Mouse (Mus musculus): ENCODE results near the gene Tcaim. TPM values are rescaled to one million over a fixed set of nuclear protein-coding genes. Genes with fewer than 3 reads are reported as not detected.
A peak's percentile ranks its signal among the peaks of the same experiment; 100 is the strongest.

Gene Tcaim
- polyA plus RNA-seq (2012; rRNA removed): 2.0 and 2.2 TPM in 2 replicates

DNA sequence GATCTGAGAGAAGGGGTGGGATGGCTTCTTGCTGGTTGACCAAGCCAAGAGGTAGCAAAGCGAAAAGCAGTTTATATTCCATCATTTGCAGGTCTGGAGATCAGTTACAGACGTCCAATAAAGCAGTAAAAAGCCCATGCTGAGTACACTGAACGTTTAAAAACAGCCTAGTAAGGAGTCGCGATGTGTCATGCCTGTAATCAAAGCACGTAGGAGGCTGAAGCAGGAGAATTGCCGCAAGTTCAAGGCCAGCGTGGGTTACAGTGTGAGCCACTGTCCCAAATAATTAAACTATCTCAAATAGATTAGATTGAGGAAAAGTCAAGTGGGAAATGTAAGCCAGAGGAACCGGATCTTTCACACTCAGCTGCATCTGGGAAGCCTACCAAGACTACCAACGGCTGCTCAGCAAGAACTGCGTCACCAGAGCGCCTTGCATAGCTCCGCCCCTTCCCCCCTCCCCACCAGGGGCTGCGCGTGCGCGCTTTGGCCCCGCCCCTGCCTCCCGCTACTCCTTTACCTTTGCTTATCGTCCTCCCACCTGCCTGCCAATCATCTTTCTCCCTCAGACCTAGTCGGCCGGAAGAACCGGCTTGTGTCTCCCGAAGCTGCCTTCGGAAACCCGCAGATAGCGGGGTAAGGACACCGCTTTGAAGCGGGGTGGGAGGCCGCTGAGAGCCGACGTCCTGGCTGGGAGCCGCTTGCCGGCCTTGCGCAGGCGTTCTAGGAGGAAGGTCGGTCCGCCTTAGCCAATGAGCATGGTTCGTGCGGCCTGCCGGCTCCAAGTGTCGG, at the start of gene Tcaim:
Gene Tcaim, plus strand, starts transcription at position 487 of the 792 bp plus-strand sequence.
- DNase-seq (ENCODE audit: low read depth, low spot score): peak; percentile 68
- WGBS: 3% methylated on average over 42 of the region's 42 CpGs

DNA sequence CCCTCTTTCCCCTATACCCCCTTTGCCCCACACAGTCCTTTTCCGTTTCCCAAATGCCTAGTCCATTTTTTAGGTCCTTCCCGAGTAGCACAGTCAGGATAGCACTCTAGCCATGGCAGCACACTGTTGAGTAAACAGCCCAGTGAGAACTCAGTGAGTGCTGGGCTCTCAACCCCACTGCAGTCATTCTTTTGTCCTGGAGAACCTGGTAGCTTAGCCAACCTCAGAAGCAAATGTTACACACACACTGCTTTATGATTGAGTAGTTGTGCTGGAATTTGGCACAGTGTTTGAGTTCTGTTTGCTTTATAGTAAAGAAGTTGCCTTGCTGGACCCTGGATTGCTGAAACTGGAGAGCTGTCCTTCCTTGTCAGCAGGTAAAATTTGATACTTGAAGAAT, 47.7 kb upstream of the Tcaim start:
- DNase-seq (ENCODE audit: low read depth, low spot score): no peak
- 39% methylated on average over 2 of the region's 2 CpGs for WGBS

DNA sequence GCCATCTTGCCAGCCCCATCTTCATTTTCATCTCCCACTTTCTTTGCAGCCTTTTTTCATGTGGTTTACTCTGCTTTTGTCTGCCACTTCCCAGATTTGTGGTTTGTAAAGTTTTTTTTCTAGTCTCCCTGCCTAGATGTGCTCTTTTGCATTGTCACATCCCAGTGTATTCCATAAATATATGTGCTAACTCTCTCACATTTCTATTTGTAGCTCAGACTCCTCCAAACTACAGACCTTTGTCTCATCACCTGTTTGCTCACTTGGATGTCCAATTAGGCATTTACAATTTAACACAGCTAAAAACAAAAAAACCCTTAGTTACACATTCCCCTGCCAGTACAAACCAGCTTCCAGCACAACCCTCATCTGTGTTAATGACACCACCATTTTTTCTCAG, 45.2 kb upstream of the Tcaim start:
- no peak for DNase-seq (ENCODE audit: low read depth, low spot score)

DNA sequence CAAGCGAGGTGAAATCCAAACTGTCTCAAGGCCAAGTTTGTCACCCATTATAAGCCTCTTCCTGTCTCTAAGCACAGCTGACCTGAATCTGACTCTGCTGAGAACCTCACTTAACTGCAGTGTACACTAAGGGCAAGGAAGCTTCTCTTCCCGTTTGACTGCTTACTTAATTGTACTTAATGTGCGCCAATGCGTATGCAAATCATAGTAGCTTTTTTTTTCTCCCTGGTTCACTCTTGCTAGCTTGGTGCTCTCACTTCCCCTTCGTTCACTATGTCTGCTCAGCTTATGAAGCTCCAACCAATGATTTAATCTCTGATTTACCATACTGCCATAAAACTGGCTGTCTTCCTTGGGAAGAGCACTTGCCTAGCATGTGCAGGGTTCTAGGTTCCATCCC, 20.1 kb upstream of the Tcaim start:
- WGBS: 51% methylated on average over 5 of the region's 5 CpGs
- DNase-seq (ENCODE audit: low read depth, low spot score): no peak

- no peak for DNase-seq (ENCODE audit: low read depth, low spot score)
- WGBS: 90% methylated on average over 1 of the region's 1 CpGs
These were observed 18.8 kb upstream of the Tcaim start for GRCm38 (mm10) chr9:122786534-122786933.

DNA sequence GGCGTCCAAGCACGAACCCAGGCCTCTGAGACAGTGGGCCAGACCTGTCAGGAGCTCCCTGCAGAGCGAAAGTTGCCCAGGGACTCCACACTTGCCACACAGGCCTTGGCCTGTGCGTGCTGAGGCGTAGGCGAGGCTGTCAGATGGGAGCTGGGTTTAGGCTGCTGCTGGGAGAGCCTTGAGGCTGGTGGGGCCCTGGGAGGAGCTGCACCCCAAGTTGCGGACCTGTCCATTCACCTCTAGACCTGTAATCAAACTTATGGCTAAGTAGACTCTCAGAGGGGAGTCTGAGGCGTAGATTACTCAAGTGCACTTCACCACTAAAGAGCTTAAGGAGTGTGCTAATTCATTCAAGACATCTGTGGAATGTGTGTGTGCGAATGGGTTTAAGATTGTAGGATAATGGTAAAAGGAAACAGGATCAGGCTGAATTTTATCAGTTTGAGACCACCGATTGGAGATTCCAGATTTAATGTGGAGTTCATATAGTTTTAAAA, 554 bp downstream of the Tcaim start:
- peak; percentile 13 for DNase-seq (ENCODE audit: low read depth, low spot score)
- 10% methylated on average over 10 of the region's 10 CpGs for WGBS

GRCm38 (mm10) chr9:122807186-122807585, 1.8 kb downstream of the Tcaim start:
- DNase-seq (ENCODE audit: low read depth, low spot score): no peak
- WGBS: 92% methylated on average over 2 of the region's 2 CpGs

GRCm38 (mm10) chr9:122810212-122810611, 4.9 kb downstream of the Tcaim start:
- WGBS: 91% methylated on average over 3 of the region's 3 CpGs

GRCm38 (mm10) chr9:122812386-122812785, 7.0 kb downstream of the Tcaim start:
- no peak for DNase-seq (ENCODE audit: low read depth, low spot score)
- WGBS: 90% methylated on average over 5 of the region's 5 CpGs

More at GRCm38 (mm10) chr9:122810212-122810611, 4.9 kb downstream of the Tcaim start:
- no peak for DNase-seq (ENCODE audit: low read depth, low spot score)

DNA sequence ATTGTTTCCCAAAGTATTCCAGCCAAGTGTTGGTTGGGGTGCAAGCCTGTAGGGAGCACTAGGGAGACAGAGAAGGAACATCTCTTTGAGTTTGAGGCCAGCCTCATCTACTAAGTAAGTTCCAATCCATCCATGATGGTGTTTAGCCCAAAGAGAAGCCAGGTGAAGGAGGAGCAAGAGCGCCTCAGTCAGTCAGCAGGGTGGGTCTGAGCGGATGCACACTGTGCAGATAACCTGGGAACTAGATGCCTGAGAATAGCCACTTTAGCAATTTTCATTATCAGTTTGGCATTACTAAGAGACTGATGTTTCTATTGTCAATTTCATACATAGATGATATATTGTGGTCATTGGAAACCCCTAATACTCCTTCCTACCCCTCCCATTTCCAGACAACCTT, 9.4 kb downstream of the Tcaim start:
- no peak for DNase-seq (ENCODE audit: low read depth, low spot score)
- WGBS: 93% methylated on average over 2 of the region's 2 CpGs

GRCm38 (mm10) chr9:122815239-122815851, 10.0 kb downstream of the Tcaim start:
- 50% methylated on average over 4 of the region's 4 CpGs for WGBS
- DNase-seq (ENCODE audit: low read depth, low spot score): no peak

GRCm38 (mm10) chr9:122823374-122824017, 18.2 kb downstream of the Tcaim start:
- DNase-seq (ENCODE audit: low read depth, low spot score): peak; percentile 67
- 28% methylated on average over 5 of the region's 5 CpGs for WGBS

- WGBS: 52% methylated on average over 4 of the region's 4 CpGs
- DNase-seq (ENCODE audit: low read depth, low spot score): no peak
These were observed 21.4 kb downstream of the Tcaim start for GRCm38 (mm10) chr9:122826743-122827142.

DNA sequence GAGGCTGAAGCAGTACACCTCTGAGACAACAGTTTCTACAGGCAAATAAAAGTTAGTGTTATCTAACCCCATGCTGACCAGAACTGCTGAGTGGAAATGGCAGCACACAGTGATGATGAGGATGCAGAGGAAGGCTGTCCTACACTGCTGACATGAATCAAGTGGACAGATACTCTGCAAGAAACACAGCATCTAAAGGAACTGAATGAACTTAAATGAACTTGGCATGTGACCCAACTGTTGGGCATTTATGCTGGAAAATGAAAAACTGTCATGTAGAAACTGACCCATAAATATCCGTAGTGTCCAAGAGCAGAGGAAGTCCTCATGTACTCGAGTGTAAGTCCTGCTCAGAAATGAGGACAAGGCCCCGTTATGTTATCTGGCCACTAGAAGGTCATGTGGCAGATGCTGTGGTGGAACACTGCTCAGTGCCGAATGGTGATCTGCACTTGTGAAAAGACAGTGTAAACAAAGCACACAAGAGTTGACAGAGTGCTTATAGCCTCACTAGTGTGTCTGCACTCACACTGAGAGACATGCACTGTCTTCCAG, 24.6 kb downstream of the Tcaim start:
- 70% methylated on average over 4 of the region's 4 CpGs for WGBS

GRCm38 (mm10) chr9:122836126-122836525, 30.8 kb downstream of the Tcaim start:
- no peak for DNase-seq (ENCODE audit: low read depth, low spot score)
- 24% methylated on average over 9 of the region's 9 CpGs for WGBS

More for the DNA sequence above, 24.6 kb downstream of the Tcaim start:
- no peak for DNase-seq (ENCODE audit: low read depth, low spot score)

DNA sequence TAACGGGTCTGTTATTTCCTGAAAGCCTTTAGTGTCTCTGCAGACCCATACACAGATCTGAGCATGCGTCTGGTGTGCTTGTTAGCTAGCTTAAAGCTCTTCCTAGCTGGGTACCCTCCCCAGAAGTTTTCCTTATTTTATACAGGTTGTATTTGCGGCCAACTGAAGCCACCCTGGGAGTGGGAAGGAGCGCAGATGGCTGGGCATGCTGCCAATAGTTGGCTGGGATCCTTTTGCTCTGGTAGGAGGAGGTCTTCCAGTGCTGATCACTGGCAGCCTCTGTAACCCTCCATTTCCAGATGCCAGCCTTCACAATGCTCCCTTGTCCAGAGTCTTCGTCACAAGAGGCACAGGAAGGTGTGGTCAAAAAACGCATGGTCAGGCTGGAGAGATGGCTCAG, 31.5 kb downstream of the Tcaim start:
- no peak for DNase-seq (ENCODE audit: low read depth, low spot score)
- 10% methylated on average over 6 of the region's 6 CpGs for WGBS

GRCm38 (mm10) chr9:122837216-122837615, 31.9 kb downstream of the Tcaim start:
- WGBS: 52% methylated on average over 4 of the region's 4 CpGs
- no peak for DNase-seq (ENCODE audit: low read depth, low spot score)

GRCm38 (mm10) chr9:122837680-122838079, 32.3 kb downstream of the Tcaim start:
- WGBS: 34% methylated on average over 16 of the region's 16 CpGs
- no peak for DNase-seq (ENCODE audit: low read depth, low spot score)

DNA sequence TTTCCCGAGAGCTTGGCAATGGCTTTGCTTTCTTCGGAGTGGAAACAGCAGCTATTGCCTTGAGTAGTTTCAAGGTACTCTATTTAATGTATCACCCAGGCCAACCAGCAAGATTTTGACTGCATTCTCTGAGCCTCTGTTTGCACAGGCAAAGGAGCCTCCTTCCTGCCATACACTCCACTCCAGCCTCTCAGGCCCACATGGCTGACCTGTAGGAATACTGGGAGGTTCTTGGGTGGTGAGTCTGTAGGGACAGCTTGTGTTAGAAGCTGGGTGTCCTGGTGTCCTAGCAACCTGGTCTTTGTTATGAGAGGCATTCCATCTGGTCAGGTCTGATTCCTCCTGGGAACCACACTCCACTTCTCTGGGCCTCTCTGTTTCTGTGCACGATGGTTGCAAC, 38.4 kb downstream of the Tcaim start, which contains the start of gene Gm35549:
Gene Gm35549, minus strand, starts transcription at position 276 of the 400 bp plus-strand sequence.
- no peak for DNase-seq (ENCODE audit: low read depth, low spot score)
- 31% methylated on average over 3 of the region's 3 CpGs for WGBS

DNA sequence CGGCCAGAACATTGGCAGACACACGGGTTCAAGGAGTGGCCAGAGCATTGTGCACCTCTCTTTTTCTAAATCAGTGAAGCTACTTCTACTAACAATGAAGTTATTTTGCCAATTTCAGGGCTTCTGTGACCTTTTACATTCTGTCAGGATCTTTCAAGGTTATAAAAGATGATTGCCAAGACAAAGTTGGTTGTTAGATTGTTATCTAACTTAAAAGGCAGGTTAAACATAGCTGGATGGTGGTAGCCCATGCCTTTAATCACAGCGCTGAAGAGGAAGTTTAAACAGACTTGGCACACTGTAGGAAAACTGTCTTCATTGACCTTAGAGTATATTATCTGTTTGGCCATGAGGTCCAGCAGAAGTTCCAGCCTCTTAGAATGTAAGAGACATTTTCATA, 40.3 kb downstream of the Tcaim start:
- DNase-seq (ENCODE audit: low read depth, low spot score): no peak
- 39% methylated on average over 3 of the region's 3 CpGs for WGBS
